Mouse (Mus musculus): ENCODE results near the gene Dhx30.
"Not testable (repeated sequence)": the region's sequence is repeated elsewhere in the genome, so short reads cannot be mapped to it uniquely, and the experiment has no call there.

Dhx30 gene

DNA sequence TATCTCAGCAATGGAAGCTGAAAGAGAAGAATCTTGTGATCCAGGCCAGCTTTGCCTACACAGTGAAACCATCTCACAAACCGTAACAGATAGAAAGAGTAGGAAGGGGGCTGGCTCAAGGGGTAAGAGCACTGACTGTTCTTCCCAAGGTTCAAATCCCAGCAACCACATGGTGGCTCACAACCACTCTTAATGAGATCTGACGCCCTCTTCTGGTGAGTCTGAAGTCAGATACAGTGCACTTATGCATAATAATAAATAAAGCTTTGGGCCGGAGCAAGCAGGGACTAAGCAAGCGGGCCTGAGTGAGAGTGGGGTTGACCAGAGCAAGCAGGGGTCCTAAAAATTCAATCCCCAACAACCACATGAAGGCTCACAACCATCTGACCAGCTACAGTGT, 24.3 kb downstream of the Dhx30 start:
- DNase-seq: peak in 1 of 2 experiments; percentile 19

DNA sequence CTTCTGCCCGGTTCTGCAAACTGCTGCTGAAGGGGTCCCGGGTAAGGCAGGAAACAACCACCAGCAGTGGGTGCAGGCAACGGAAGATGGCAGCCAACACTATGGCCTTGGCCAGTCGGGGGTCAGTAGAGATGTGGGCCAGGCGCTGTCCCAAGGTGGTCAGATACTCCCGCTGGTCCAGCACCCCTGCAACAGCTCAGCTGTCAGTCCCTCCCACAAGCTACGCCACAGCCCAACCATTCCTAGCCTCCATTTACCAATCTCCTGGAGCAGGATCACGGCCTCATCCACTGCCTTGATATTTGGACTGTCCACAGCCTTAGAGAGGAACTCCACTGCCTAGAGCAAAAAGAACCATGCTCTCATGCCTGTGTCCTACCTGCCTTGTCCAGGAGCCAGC, 31.9 kb downstream of the Dhx30 start:
- peak in 1 of 2 experiments; percentile 7 for DNase-seq

DNA sequence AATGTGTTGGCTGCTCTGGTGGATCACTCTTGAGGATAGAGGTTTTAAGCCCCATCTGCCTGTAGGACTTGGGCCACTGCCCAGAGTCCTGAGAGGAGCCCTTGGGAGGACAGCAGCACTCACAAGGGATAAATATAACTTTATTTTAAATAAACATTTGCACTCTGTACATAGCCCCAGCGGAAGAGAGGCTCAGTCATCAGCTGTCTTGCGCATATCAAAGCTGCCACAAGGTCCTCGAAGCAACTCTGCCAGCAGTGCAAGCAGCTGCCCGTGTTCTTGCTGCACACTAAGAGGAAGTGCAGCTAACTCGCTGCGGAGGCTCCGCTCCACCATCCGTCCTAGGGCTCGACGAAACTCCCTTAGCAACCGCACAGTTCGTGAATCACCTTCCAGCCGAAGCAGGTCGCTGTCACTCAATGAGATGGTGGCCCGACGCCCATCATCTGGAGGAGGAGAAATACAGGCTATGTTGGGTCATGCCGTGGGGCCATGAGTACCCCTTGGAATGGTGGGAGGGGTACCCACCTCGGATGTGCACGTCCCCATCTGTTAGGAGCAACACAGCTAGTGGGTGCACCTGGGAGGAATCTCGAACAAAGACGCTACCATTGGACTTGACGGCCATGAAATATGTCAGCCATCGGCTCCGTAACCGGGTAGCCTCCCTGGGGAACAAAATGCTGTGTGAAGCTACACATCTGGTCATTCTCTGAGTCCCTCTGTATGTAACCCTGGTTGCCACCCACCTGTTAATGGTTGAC, 33.2 kb downstream of the Dhx30 start:
- peak; percentile 28 to 57 for DNase-seq

DNA sequence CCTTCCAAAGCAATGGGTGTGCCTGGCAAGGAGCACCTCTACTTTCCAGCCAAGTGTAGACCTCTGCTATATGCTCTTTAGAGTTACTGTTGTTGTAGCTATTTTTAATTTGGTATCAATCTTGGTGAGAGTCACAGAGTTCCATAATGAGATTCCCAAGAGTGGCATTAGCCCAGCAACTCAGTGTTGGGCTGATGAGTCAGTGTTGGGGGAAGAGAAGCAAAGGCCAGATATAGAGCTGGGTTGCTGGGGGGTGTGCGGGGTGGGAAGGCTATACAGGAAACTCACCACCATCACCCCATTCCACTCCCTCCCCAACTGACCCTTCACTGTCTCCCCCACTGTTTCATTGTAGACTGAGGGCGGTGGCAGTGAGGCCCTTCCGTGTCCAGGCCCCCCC, 36.6 kb downstream of the Dhx30 start:
- DNase-seq: no peak

DNA sequence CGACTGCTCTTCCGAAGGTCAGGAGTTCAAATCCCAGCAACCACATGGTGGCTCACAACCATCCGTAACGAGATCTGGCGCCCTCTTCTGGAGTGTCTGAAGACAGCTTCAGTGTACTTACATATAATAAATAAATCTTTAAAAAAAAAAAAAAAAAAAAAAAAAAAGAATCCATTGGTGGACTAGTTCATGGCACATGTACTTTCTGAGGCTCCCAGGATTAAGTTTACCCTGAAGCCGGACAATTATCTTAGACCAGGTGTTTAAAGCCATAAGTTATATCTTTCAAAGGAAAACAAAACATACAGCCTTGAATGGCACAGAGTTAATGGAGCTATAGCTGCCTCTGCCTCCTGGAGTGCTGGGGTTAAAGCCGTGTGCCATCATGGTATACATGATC, 41.2 kb downstream of the Dhx30 start:
- DNase-seq: not testable (repeated sequence)

DNA sequence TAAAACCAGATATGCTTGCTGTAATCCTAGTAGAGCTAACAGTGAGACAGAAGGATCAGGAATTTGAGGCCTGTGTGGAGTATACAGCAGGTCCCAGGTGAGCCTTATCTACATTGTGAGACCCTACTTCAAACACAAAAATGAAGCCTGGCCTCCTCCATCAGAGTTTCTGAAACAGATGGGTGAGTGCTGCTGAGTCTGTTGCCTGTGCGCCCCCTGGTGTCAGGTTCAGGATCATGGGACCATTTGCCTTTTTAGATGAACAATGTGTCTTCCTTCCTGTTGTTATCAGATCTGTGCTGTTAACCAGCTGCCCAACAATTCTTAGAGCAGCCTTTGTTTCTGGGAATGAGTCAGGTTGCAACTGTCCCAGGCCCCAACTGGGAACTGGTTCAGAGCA, 45.8 kb downstream of the Dhx30 start:
- peak; percentile 90 to 91 for DNase-seq

DNA sequence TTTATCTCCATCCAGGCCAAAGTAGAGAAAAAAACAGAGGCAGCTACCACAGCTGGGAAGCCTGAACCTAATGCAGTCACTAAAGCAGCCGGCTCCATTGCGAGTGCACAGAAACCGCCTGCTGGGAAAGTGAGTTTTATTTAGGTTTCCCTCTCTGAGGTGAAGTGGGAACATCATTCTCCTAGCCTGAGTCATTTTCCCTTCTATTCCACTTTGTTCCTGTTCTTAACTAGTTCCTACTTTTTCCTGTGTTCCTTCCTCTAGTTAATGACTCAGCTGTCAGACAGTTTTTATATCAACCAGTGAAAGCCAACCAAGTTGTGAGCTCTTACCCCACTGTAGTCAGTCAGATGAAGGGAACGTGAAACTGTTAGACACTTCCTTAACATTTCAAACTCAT, 46.6 kb downstream of the Dhx30 start:
- DNase-seq: no peak

DNA sequence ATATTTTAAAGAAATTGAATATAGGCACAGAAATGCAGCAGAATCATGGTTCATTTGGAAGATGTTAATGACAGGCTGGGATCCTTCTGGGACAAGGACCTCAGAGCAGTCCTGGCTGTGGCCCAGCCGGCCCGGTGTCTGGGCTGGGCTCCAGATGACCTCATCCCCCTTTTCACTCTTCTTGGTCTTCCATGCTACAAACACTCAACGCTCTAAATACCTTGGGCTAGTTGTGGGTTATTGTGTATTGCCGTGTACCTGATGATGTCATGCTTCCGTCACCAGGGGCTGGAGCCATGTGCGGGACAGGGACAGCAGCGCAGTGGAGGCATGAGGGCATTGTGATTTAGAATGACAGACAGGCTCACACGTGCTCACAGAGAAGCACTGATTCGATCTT, 47.3 kb downstream of the Dhx30 start:
- peak; percentile 55 to 62 for DNase-seq

DNA sequence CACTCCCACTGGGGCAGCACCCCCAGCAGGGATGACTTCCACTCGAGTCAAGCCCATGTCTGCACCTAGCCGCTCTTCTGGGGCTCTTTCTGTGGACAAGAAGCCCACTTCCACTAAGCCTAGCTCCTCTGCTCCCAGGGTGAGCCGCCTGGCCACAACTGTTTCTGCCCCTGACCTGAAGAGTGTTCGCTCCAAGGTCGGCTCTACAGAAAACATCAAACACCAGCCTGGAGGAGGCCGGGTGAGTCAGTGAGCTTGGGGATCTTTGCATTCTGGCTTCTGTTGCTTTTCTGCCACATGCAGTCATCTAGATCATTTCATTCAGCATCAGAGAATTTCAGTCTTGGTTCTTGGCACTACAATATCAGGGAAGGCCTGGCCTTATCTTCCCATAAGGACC, 48.9 kb downstream of the Dhx30 start:
- DNase-seq: no peak

DNA sequence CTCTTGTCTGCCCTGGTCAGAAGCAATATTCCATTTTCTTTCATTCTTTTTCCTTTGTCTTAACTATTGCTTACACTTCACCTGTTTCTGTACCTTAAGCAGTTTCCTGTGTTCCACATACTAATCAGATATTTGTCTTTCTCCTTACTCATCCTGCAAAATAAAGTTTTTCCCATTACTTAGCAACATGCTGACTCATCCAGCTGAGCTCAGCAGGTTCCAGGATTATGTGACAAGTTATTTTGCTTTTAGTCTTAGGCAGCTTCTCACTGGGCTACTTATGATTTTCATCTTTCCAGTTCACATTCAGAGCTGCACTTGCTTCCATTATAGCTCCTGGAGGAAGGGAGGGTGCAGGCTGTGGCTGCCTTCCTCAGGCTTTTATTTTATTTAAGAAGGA, 53.0 kb downstream of the Dhx30 start:
- no peak for DNase-seq

DNA sequence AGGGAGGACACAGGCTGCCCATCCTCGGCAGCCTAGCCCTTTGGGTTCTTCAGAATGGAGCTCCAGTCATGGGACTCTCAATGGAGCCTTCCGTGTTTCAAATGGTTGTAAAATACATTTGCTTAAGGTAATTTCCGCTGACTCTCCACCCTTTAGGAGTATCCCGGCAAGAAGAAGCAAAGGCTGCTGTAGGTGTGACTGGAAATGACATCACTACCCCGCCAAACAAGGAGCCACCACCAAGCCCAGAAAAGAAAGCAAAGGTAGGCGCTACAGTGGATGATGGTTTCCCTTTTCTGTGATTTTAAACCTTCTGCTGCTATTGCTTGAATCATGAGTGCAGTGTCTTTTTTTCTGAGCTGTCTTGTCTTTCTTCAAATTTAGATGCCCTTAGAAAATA, 54.8 kb downstream of the Dhx30 start:
- no peak for DNase-seq

DNA sequence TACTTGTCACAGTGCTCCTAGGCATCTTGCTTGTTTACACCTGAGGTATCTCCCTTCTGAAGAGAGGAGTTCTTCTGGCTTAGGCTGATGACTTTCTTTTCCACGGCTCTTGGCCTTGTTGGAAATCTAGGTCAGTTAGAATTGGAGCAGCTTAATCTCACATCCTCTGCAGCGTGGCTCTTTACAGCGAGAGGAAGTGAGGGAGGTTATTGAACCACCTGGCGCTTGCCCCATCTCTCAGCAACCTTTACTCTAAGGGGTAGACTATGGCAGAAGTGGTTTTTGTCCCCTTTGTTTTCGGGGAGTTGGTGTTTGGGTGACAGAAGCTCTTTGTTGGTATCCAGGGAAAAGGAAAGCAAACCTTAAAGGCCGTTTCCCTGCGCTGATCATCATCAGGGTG, 55.2 kb downstream of the Dhx30 start:
- no peak for DNase-seq

DNA sequence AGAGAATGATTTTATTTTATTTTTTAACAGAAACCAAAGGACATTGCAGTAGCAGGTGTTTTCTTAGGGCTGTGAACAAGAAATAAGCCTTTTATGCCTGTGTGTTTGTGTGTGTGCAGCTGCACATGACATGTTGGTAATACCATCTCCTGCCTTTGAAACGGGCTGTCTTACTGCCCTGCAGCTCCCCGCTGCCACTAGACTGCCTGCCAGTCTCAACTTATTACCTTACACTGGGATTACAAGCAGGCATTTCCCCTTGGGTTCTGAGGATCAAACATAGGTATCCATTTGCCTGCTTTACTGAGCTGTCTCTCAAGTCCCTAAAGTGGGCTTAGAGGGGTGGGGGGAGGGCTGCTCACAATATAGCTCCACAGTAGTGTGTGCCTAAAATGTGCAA, 56.9 kb downstream of the Dhx30 start:
- no peak for DNase-seq

DNA sequence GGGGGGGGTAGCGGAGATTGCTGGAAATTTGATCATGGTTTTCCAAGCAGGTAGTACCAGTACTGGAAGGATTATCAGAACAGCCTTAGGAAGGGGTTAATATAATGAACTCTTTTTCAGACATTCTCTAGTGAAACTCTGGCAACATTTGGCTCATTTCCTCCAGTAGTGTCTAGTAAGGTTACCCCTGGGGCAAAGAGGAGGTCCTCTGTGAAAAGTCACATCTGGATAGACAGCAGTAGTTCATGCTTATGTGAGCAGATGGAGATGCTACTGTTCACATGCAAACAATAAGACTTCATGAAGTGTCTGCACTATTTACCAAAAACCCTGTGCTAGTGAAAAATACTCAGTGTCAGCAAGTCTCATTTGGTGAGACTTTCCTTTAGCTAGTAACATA, 60.4 kb downstream of the Dhx30 start:
- DNase-seq: no peak

DNA sequence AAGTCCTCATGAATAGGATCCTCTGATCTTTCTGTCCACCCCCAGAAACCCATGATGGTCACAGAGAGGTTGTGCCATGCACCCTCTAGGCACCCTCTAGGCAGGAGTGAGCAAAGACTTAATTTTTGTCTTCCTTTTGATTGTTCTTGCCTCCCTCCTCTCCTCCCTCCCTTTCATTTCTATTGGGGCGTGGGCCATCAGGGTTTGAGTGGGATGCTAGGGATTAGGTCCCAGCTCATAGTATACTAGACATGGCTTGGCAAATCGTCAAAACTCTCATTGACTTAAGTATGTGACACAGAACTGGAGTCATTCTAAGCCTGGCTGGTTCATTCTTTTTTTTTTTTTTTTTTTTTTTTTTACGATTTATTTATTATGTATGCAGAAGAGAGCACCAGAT, 62.8 kb downstream of the Dhx30 start:
- DNase-seq: no peak

DNA sequence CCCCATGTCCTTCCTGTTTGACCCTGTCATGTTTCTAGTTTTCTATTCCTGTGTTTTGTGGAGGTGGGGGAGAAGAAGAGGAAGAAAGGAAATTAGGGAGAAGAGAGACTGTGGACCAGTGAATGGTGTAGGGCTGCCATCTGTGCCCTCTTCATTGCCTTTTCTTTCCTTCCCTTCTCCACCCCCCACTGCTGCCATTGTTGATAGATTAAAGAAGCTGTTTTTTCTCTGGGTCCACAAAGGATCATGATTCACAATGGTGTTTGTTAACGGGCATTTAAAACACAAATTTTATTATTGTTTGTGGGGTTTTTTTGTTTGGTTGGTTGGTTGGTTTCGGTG, 63.6 kb downstream of the Dhx30 start:
- no peak for DNase-seq

DNA sequence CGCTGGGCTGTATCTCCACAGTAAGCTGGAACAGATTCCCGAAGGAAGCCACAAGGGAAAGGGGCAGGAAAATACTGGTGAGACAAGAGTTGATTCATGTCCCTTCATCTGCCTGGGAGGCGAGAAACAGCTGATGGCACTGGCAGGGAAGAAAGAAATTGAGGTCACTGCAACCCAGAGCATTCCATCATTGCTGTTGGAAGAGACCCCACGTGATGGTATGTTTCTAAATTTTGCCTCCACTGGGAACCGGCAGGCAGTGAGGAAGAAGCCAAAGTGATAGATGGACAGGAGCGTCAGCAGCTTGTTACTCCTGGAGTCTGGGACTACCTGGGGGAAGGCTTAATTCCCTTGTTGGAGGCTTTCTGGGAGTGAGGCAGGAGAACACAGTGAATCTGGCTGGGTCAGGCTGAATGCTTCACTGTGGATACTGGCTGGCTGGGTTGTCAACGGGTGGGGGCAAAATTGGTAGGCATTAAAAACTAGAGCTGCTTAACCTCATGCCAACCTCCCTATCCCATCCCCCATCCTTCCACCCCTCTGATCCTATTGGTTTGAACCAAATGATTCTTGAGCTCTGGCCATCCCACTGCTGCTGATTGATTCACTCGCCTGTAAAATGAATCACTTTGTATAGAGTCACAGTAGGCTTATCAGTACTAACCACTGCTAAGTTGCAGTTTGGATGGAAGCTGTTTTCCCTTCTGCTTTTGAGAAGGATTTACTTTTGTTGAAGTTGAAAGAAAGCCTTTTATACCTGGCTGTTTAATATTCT, 64.1 kb downstream of the Dhx30 start:
- no peak for DNase-seq

DNA sequence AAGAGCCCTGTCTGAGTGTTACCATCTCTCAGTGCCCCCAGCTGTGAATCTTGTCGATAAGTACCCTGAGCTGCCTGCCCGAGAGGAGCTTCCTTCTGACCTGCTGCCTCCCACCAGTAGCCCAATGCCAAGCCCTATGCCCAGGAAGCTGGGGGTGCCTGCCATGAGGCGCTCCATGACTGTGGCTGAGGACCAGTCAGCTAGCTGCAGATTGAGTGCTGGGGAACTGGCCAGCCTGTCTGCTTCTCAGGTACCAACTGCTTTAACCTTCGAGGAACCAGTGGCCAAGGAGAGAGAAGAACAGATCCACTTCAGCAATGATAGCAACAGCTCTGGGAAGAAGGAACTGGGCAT, 64.7 kb downstream of the Dhx30 start:
- no peak for DNase-seq

DNA sequence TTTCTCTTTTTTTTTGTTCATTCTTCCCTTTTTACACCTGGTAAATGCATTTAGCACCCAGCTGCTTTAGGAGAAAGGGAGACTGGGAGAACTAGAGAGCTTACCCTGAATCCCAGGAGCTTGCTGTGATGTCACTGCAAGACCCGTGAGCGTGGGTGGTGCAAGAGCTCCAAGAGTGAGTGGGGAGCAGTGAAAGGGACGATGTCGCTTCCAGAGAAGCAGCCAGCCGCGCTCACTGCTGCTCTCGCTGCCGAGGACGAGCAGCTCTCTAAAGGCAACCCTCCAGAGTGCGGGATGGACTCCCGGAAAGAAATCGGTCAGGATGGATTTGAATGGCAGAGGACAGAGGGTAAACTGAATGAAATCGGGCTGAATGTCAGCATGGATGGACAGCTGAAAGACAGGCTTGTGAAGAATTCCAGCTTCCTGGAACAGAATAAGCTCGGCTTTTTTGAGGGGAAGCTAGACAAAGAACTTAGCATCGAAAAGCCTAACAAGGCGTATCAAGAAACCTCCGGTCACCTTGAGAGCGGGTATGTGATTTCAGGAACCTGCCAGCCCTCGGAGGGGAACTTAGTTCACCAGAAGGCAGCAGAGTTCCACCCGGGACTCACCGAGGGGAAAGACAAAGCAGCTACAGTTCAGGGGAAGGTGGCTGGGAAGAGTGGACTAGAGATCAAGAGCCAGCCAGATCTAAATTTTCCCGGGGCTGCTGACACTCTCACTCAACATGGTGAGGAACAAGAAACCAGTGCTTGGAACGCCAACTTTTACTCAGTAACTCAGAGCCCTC, 65.6 kb downstream of the Dhx30 start:
- peak; percentile 24 to 41 for DNase-seq

DNA sequence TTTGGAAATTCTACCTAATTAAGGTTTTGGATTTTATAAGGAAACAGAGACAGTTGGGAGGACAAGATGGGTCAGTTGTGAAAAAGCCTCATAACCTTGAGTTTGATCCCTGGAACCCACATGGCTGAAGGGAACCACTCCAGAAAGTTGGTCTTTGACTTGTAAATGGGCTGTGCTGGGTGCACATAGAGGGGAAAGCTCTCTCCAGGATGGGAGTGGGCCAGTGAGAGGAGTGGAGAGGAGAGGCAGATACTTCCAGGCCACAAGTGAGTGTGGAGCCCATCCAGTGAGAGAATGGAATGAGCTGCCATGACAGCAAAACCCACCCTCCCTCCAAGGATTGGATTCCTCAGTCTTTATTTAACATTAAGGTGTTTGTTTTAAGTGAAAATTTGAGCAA, 66.4 kb downstream of the Dhx30 start:
- DNase-seq: no peak

DNA sequence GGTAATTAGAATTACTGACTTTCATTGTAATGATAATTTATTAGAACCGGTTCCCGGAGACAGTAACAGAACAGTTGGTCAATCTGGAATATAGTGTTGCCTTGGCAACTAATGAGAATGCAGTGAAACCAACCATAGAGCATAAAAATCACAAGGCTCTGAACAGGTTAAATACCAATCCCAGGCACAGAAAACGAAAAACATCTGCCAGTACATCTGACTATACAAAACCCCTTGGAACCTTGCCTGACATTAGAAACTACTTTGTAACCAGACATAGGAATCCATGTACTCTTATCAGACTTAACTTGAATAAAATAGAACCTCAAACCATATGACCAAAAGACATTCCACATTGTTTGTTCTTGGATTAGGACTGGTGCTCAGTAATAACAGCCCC, 69.8 kb downstream of the Dhx30 start:
- DNase-seq: no peak

DNA sequence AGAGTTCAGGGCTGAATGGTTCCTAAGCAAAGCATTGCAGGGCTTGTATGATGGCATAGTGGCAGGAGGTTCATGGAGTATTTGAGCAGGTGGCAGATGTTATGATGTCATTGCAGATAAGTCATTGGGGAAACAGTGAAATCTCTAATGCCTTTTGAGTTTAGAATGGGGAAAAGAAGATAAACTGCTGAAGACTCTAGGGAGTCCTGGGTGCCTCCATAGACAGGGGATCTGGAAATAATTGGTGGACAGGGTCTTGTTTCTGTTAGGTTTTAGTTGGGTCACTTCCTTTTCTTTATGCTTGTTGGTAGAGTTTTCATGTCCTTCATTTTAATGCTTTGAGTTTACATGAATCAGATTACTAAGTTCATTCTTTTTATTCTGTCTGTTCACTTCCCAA, 70.4 kb downstream of the Dhx30 start:
- no peak for DNase-seq

DNA sequence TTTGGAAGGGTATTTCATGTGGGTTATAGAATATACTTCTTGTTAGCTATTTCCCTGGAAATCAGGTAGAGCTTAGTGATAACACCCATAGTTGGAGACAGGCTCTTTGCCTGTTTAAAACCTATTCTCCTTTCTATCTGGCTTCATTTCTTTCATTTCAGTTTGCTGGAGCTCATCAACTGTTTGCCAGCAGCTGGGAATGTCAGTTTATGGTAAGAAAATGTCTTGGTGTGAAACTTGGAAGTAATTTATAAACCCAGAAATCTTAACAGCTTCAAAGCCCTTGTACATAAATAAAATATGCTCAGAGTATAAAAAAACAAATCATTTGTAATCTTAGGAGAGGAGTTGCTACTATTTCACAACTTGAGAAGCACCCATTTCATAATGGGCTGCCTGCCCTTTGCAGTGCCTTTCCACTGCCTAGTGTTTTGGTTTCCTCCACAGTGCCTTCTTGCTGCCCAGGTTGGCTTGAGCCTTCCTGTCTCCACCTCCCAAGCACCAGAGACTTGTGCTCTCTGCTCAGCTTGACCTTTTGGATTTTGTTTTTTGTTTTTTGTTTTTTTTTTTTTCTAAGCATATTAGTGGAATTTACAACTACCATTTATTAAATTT, 71.8 kb downstream of the Dhx30 start:
- no peak for DNase-seq

DNA sequence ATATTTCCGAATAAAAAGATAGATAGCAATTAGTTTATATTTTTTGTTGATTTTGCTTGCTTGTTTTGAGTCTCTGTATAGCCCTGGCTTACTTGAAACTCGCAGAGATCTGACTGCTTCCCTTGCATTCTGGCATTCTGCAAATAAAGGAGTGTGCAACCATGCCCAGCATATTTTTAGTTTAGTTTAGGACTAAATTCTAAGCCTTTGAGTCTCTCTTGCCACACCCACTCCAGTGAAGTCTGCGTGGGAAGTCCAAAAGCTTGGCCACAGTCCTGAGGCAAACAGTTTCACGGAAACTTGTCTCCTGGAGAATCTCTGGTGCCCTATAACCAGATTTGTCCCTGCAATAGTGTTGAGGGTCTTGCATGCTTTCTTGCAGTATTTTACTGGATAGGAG, 73.3 kb downstream of the Dhx30 start:
- no peak for DNase-seq

All from kidney, postnatal 4 days (tissue).